ENCODE assay signal across 8 mouse cellular contexts in the genomic region with DNA sequence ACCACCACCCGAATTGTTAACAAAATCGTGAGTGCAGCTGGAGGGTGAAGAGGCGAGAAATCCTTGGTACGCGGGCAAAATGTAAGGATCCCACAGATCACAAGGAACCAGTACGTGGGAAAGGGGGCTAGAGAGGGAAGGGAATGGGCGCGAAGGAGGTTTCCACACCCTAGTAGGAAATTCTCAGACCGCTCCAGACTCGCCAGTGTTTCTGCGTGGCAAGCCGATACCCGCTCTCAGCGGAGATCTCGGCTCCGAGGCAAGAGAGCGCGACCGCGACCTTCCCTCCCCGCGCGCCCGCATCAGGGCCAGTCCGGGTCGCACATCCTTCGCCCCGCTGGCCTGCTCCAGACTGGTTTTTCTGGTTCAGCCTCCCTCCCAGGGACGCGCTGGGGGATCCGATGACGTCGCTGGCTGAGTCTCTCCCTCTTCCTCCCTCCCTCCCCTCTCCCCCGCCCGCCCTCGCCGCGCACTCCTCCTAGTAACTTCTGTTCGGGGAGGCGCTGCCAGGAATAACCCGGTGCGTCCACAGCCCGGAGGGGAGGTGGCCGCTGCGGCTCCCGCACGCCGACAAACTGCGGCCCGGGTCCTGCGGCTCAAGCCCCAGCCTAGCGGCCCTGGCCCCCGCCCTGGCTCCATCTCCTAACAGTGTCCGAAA. TPM values are rescaled to one million over a fixed set of nuclear protein-coding genes. Genes with fewer than 3 reads are reported as not detected.
DNase-seq lines count a peak whose midpoint lies in the region; ATAC-seq and TF ChIP-seq lines count a peak whose summit lies in the region.

No protein-coding gene starts in this region.

- peak overlapping the region; percentile 87 for H3K9ac ChIP-seq in embryonic facial prominence, embryonic 13.5 days
- H3K9ac ChIP-seq in kidney, embryonic 14.5 days (ENCODE audit: low read depth, low read length): peak overlapping the region; percentile 81
- peak overlapping the region; percentile 85 for H3K9ac ChIP-seq in limb, embryonic 14.5 days (ENCODE audit: low read depth, low read length, severe bottlenecking)
- H3K9ac ChIP-seq in midbrain, embryonic 15.5 days: peak overlapping the region; percentile 92

- ATAC-seq in embryonic facial prominence, embryonic 13.5 days (ENCODE audit: insufficient number of reproducible peaks, insufficient read depth, low FRiP score, low TSS enrichment, low read depth): peak; percentile 75
- ATAC-seq in kidney, embryonic 14.5 days (ENCODE audit: low FRiP score, low TSS enrichment): peak; percentile 86
- peak; percentile 79 for ATAC-seq in limb, embryonic 14.5 days (ENCODE audit: low FRiP score, low read depth)
- ATAC-seq in midbrain, embryonic 15.5 days (replicated peaks): peak; percentile 76

- peaks cover 6% of the 10 kb centered on the region for H3K4me1 ChIP-seq in embryonic facial prominence, embryonic 13.5 days
- H3K4me1 ChIP-seq in heart, embryonic 10.5 days: 0 out of 2 replicates have a peak, but pooled peaks cover 5% of the 10 kb centered on the region
- H3K4me1 ChIP-seq in kidney, embryonic 14.5 days (ENCODE audit: control insufficient read depth, insufficient read depth, low read length): peaks cover 4% of the 10 kb centered on the region; the same call in 1 of the 2 replicates
- 0 out of 2 replicates have a peak, but pooled peaks cover 10% of the 10 kb centered on the region for H3K4me1 ChIP-seq in limb, embryonic 14.5 days (ENCODE audit: control insufficient read depth, insufficient read depth, low read length)
- peaks cover 9% of the 10 kb centered on the region for H3K4me1 ChIP-seq in midbrain, embryonic 15.5 days

- H3K27ac ChIP-seq in embryonic facial prominence, embryonic 13.5 days: peak overlapping the region; percentile 96
- peak overlapping the region; percentile 99 for H3K27ac ChIP-seq in heart, embryonic 10.5 days
- peak overlapping the region; percentile 93 for H3K27ac ChIP-seq in kidney, embryonic 14.5 days (ENCODE audit: low read depth, low read length)
- H3K27ac ChIP-seq in limb, embryonic 14.5 days (replicated peaks; ENCODE audit: low read depth, low read length): peak overlapping the region; percentile 94
- peak overlapping the region; percentile 99 for H3K27ac ChIP-seq in midbrain, embryonic 15.5 days

- no peaks in the 10 kb centered on the region for H3K9me3 ChIP-seq in embryonic facial prominence, embryonic 13.5 days
- H3K9me3 ChIP-seq in heart, embryonic 10.5 days: no peaks in the 10 kb centered on the region
- H3K9me3 ChIP-seq in kidney, embryonic 14.5 days (ENCODE audit: control insufficient read depth, low read length): no peaks in the 10 kb centered on the region
- no peaks in the 10 kb centered on the region for H3K9me3 ChIP-seq in limb, embryonic 14.5 days (ENCODE audit: control insufficient read depth, low read length)
- H3K9me3 ChIP-seq in midbrain, embryonic 15.5 days: no peaks in the 10 kb centered on the region

- 0 out of 2 replicates have a peak, but pooled peaks have one; percentile 37 for TF ChIP-seq POLR2A in limb, embryonic 14.5 days (IDR thresholded peaks at IDR 0.05; ENCODE audit: borderline replicate concordance, extremely low read depth, insufficient read depth, insufficient read length)

- under 1% methylated on average over 51 of the region's 54 CpGs for WGBS in embryonic facial prominence, embryonic 13.5 days
- WGBS in heart, embryonic 10.5 days: under 1% methylated on average over 43 of the region's 54 CpGs
- WGBS in kidney, embryonic 14.5 days: under 1% methylated on average over 48 of the region's 54 CpGs
- under 1% methylated on average over 51 of the region's 54 CpGs for WGBS in limb, embryonic 14.5 days
- under 1% methylated on average over 52 of the region's 54 CpGs for WGBS in midbrain, embryonic 15.5 days

- peak; percentile 93 for DNase-seq in adrenal gland, postnatal 25 days
- DNase-seq in heart, embryonic 10.5 days (ENCODE audit: low spot score): peak; percentile 96
- peak; percentile 91 for DNase-seq in limb, embryonic 14.5 days (ENCODE audit: low spot score)
- peak; percentile 48 for DNase-seq in spleen, adult 12 weeks (ENCODE audit: low spot score)
- DNase-seq in c-Kit-positive CD71-positive TER-119-positive erythroid progenitor cells, embryonic 14.5 days (ENCODE audit: low spot score): no peak

- peak overlapping the region; percentile 99 for H3K4me2 ChIP-seq in embryonic facial prominence, embryonic 13.5 days
- H3K4me2 ChIP-seq in kidney, embryonic 14.5 days (replicated peaks; ENCODE audit: low read depth, low read length): peak overlapping the region; percentile 94
- H3K4me2 ChIP-seq in limb, embryonic 14.5 days (replicated peaks; ENCODE audit: low read depth, low read length, severe bottlenecking): peak overlapping the region; percentile 99
- H3K4me2 ChIP-seq in midbrain, embryonic 15.5 days: peak overlapping the region; percentile 99

- peak overlapping the region; percentile 78 for H3K4me3 ChIP-seq in embryonic facial prominence, embryonic 13.5 days
- peak overlapping the region; percentile 87 for H3K4me3 ChIP-seq in heart, embryonic 10.5 days
- H3K4me3 ChIP-seq in kidney, embryonic 14.5 days (ENCODE audit: low read length): peak overlapping the region; percentile 77
- H3K4me3 ChIP-seq in limb, embryonic 14.5 days (replicated peaks; ENCODE audit: low read length): peak overlapping the region; percentile 64
- H3K4me3 ChIP-seq in midbrain, embryonic 15.5 days: peak overlapping the region; percentile 87

- no peaks in the 10 kb centered on the region for H3K36me3 ChIP-seq in embryonic facial prominence, embryonic 13.5 days
- H3K36me3 ChIP-seq in heart, embryonic 10.5 days: no peaks in the 10 kb centered on the region
- H3K36me3 ChIP-seq in kidney, embryonic 14.5 days (ENCODE audit: control insufficient read depth, insufficient read depth, low read length): no peaks in the 10 kb centered on the region
- no peaks in the 10 kb centered on the region for H3K36me3 ChIP-seq in limb, embryonic 14.5 days (ENCODE audit: control insufficient read depth, insufficient read depth, low read length)
- no peaks in the 10 kb centered on the region for H3K36me3 ChIP-seq in midbrain, embryonic 15.5 days (replicated peaks)

- peaks cover 17% of the 10 kb centered on the region for H3K27me3 ChIP-seq in embryonic facial prominence, embryonic 13.5 days
- 0 out of 2 replicates have a peak, but pooled peaks cover 10% of the 10 kb centered on the region for H3K27me3 ChIP-seq in heart, embryonic 10.5 days (ENCODE audit: insufficient read depth, poor library complexity, severe bottlenecking)
- H3K27me3 ChIP-seq in kidney, embryonic 14.5 days (ENCODE audit: control insufficient read depth, insufficient read depth, low read length): no peaks in the 10 kb centered on the region
- H3K27me3 ChIP-seq in limb, embryonic 14.5 days (ENCODE audit: control insufficient read depth, insufficient read depth, low read length): peaks cover 14% of the 10 kb centered on the region
- no peaks in the 10 kb centered on the region for H3K27me3 ChIP-seq in midbrain, embryonic 15.5 days (replicated peaks)

RNA-seq across cellular contexts. Expression of a gene that starts 0.4 kb away (rescaled TPM):
- total RNA-seq in adrenal gland, postnatal 25 days (2021): 34.0 and 41.7 TPM in 2 replicates
- polyA plus RNA-seq in embryonic facial prominence, embryonic 13.5 days (2015; fragmentation: Nextera tagmentation; extraction: Ambion mirVana): 7.3 and 7.7 TPM in 2 replicates
- polyA plus RNA-seq in heart, embryonic 10.5 days (2016; fragmentation: Nextera tagmentation; extraction: Ambion mirVana): 3.4 and 4.1 TPM in 2 replicates
- 6.1 and 7.9 TPM in 2 replicates for polyA plus RNA-seq in kidney, embryonic 14.5 days (2014; fragmentation: Nextera tagmentation; extraction: Ambion mirVana)
- polyA plus RNA-seq in limb, embryonic 14.5 days (2012; rRNA removed): 11.5 and 12.1 TPM in 2 replicates
- polyA plus RNA-seq in limb, embryonic 14.5 days (2014; fragmentation: Nextera tagmentation; extraction: Ambion mirVana): 11.7 and 12.9 TPM in 2 replicates
- 10.6 and 12.0 TPM in 2 replicates for polyA plus RNA-seq in midbrain, embryonic 15.5 days (2015; fragmentation: Nextera tagmentation; extraction: Ambion mirVana)
